Mouse (Mus musculus): ENCODE data around the gene Ttc27. TPM values are rescaled to one million over a fixed set of nuclear protein-coding genes. Genes with fewer than 3 reads are reported as not detected.
A peak's percentile ranks its signal among the peaks of the same experiment; 100 is the strongest.
"Not testable (repeated sequence)": the region's sequence is repeated elsewhere in the genome, so short reads cannot be mapped to it uniquely, and the experiment has no call there.

Gene Ttc27
- polyA plus RNA-seq (2015; fragmentation: Nextera tagmentation; extraction: Ambion mirVana) = 27.3 and 28.6 TPM in 2 replicates

DNA sequence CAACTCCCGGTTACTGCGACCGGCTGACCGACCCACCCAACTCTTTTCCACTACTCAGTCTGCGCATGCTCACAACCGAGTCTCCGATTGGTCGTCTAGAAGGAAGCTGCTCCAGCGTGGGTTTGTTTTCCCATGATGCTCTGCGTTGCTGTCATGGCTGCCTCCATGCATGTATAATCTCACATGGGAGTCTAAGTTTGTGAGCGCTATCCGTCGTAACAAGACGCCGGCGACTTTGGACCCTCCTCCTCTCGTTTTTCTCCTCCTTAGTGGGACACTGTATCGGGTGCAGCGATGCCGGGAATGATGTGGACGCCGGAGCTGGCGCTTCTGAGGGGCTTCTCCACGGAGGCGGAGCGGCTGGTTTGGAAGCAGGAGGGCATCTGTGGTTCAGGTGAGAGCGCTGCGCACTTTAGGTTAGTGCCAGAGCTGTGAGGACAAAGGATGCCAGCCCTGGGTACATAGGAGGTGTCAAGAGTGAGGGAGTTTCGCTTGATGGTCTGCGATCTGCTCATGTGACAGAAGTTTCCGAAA lies at the start of gene Ttc27:
Gene Ttc27 (plus strand): TSS at position 115 of the 534 bp plus-strand sequence.
- Histone ChIP-seq H3K27me3 (no peaks in the 10 kb centered on the region), H3K4me3 (replicated peaks) (peak within 1 kb of the TSS; percentile 97), H3K4me1 (peaks cover 12% of the 10 kb centered on the region), H3K36me3 (peaks cover 15% of the 10 kb centered on the region), H3K27ac (peak within 1 kb of the TSS; percentile 68), H3K9me3 (replicated peaks) (no peaks in the 10 kb centered on the region), H3K9ac (peak within 1 kb of the TSS; percentile 75), H3K4me2 (peak within 1 kb of the TSS; percentile 78)
- WGBS = under 1% methylated on average over 31 of the region's 31 CpGs
- ATAC-seq (replicated peaks; ENCODE audit: low FRiP score) = peak; percentile 91

DNA sequence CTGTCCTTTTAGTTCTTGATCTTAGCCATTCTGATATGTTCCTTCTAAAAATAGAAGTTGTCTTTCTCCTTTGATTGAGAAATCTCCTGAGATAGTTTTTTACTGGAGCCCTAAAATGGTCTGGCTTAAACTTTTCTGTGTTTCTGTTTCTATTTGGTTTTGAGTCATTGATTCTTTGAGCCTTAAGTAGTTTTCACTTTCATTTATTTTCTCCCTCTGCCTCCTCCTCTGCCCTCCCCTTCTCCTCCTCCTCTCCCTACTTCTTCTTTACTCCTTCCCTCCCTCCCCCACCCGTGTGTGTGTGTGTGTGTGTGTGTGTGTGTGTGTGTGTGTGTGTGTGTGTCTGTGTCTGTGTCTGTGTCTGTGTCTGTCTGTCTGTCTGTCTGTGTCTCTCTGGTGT lies 49.5 kb upstream of the Ttc27 start:
- H3K4me3 ChIP-seq (replicated peaks) = no peak overlapping the region
- peaks cover 77% of the 10 kb centered on the region for H3K36me3 ChIP-seq
- no peaks in the 10 kb centered on the region for H3K27me3 ChIP-seq
- H3K4me2 ChIP-seq = no peak overlapping the region
- no peaks in the 10 kb centered on the region for H3K9me3 ChIP-seq (replicated peaks)
- H3K4me1 ChIP-seq = no peaks in the 10 kb centered on the region
- no peak for ATAC-seq (replicated peaks; ENCODE audit: low FRiP score)
- H3K27ac ChIP-seq = no peak overlapping the region
- H3K9ac ChIP-seq = no peak overlapping the region
- WGBS = 100% methylated on average over 1 of the region's 1 CpGs

DNA sequence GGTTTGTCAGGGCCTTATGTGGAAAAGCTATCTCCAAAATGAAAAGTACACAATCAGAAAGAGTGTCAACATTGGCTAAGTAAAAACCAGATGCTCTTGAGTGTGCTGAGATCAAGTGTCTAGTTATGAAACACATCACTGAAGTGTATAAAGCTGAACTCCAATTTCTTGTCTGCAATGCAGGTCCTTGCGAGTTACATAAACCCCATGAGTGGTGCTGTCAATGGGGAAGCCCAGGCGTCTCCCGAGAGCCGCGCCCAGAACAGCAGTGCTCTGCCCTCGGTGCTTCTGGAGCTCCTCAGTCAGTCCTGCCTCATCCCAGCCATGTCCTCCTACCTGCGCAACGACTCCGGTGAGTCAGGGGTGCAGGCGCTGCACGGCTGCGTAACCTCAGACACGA lies 47.5 kb upstream of the Ttc27 start:
- Histone ChIP-seq H3K9ac (no peak overlapping the region), H3K9me3 (replicated peaks) (no peaks in the 10 kb centered on the region), H3K36me3 (peaks cover 69% of the 10 kb centered on the region), H3K27me3 (no peaks in the 10 kb centered on the region), H3K4me1 (no peaks in the 10 kb centered on the region), H3K4me2 (no peak overlapping the region), H3K4me3 (replicated peaks) (no peak overlapping the region), H3K27ac (no peak overlapping the region)
- 95% methylated on average over 13 of the region's 13 CpGs for WGBS
- no peak for ATAC-seq (replicated peaks; ENCODE audit: low FRiP score)

DNA sequence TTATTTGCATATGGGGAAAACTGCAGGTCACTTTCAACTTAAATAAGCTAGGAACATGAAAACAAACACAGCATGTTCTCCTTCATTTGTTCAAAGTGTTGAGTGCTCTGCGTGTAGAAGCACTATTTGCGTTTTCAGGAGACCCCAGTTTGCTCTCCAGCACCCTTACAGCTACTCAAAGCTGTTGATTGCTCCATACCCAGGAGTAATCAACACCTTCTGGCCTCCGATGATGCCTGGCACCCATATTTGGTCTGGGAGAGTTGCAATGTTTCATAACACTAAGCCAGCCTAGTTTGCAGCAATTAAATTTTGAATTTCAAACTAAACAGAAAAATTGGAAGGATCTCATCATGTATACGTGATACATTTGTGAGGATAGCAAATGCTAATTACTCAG lies 45.1 kb upstream of the Ttc27 start:
- 81% methylated on average over 4 of the region's 4 CpGs for WGBS

DNA sequence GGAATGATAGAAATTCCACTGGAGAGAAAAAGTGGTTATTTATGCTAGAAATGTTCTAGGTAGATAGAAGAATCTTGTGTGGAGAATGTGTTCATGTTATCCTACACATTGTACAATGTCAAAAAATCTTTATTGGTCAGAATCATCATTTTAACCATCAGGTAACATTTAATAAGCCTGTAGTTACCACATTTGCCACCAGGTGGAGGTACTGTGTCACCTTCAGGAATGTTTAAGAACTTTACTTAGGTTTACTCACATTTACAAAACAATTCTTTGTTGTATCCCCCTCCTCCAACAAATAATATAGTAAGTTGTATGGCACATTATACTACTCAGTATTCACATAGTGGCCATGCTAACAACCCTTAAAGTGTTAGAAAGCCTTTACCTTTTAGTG lies 44.3 kb upstream of the Ttc27 start:
- Histone ChIP-seq H3K4me3 (replicated peaks) (no peak overlapping the region), H3K27ac (no peak overlapping the region), H3K36me3 (peaks cover 78% of the 10 kb centered on the region), H3K27me3 (no peaks in the 10 kb centered on the region), H3K4me1 (no peaks in the 10 kb centered on the region), H3K9ac (no peak overlapping the region), H3K4me2 (no peak overlapping the region), H3K9me3 (replicated peaks) (no peaks in the 10 kb centered on the region)
- no peak for ATAC-seq (replicated peaks; ENCODE audit: low FRiP score)

More for the DNA sequence above, 45.1 kb upstream of the Ttc27 start:
- ATAC-seq (replicated peaks; ENCODE audit: low FRiP score) = no peak
- Histone ChIP-seq H3K4me3 (replicated peaks) (no peak overlapping the region), H3K27me3 (no peaks in the 10 kb centered on the region), H3K27ac (no peak overlapping the region), H3K36me3 (peaks cover 73% of the 10 kb centered on the region), H3K9me3 (replicated peaks) (no peaks in the 10 kb centered on the region), H3K4me1 (no peaks in the 10 kb centered on the region), H3K9ac (no peak overlapping the region), H3K4me2 (no peak overlapping the region)

DNA sequence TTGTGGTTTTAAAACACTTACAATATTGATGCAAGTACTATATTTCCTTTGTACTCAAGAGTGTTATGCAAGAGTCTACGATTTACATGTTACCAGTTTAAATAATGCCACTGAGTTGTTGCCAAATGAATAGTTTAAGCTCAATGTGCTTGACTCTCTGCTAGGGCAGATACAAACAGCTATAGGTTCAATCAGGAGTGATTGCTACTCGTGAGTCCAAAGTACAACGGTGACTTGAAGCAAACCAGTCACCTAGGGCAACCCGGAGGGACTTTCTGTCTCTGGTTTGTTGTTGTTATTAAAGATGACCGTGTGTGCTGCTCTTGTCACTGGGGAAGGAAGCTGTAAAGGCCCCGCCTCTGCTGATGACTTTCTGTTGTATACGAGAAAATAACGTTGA lies 39.5 kb upstream of the Ttc27 start:
- Histone ChIP-seq H3K27ac (no peak overlapping the region), H3K9me3 (replicated peaks) (no peaks in the 10 kb centered on the region), H3K4me2 (no peak overlapping the region), H3K9ac (no peak overlapping the region), H3K4me1 (no peaks in the 10 kb centered on the region), H3K36me3 (peaks cover 74% of the 10 kb centered on the region), H3K4me3 (replicated peaks) (no peak overlapping the region), H3K27me3 (no peaks in the 10 kb centered on the region)
- ATAC-seq (replicated peaks; ENCODE audit: low FRiP score) = no peak
- 92% methylated on average over 8 of the region's 8 CpGs for WGBS

DNA sequence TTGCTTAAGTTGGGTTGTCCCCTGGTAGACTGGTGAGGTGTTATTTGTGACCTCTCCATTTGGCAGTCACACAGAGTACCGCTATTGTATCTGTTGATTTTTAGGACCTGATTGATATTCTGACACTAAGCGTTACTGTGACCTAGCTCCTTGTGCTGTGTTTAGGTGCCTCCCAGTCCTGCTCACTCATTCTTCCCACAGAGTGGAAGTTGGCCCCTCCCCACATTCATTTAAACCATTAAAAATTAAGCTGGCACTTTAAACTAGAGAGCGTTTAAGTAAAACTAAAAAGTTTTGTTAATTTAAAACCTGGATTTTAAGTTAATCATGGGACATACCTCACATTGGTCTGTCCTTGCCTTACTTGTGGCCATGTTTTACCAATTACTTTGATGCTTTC lies 32.6 kb upstream of the Ttc27 start:
- Histone ChIP-seq H3K4me2 (no peak overlapping the region), H3K36me3 (peaks cover 52% of the 10 kb centered on the region), H3K4me3 (replicated peaks) (no peak overlapping the region), H3K9me3 (replicated peaks) (no peaks in the 10 kb centered on the region), H3K27me3 (no peaks in the 10 kb centered on the region), H3K4me1 (no peaks in the 10 kb centered on the region), H3K27ac (no peak overlapping the region), H3K9ac (no peak overlapping the region)
- whole genome bisulfite sequencing = 69% methylated on average over 3 of the region's 3 CpGs
- peak; percentile 76 for ATAC-seq (replicated peaks; ENCODE audit: low FRiP score)

DNA sequence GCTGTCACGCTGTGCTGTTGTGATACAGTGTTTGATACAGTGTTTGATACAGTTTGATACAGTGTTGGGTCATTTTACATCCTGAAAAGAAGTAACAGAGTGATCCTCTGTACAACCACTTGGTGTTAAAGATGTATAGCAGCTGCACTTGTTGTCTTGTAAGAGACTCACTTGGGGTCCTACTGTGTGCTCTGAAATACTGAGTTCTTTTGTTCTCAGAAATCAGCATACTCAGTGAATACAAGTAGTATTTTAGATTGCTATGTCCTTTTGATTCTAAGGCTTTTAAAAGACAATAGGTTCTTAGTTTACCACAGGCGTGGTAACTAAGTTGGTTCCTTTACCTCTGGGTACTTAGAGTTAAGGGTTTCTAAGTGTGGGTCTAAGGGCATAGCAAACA lies 29.0 kb upstream of the Ttc27 start:
- Histone ChIP-seq H3K36me3 (peaks cover 58% of the 10 kb centered on the region), H3K27ac (no peak overlapping the region), H3K4me3 (replicated peaks) (no peak overlapping the region), H3K4me1 (no peaks in the 10 kb centered on the region), H3K27me3 (no peaks in the 10 kb centered on the region), H3K9me3 (replicated peaks) (no peaks in the 10 kb centered on the region), H3K9ac (no peak overlapping the region), H3K4me2 (no peak overlapping the region)
- WGBS = 93% methylated on average over 2 of the region's 2 CpGs
- no peak for ATAC-seq (replicated peaks; ENCODE audit: low FRiP score)

DNA sequence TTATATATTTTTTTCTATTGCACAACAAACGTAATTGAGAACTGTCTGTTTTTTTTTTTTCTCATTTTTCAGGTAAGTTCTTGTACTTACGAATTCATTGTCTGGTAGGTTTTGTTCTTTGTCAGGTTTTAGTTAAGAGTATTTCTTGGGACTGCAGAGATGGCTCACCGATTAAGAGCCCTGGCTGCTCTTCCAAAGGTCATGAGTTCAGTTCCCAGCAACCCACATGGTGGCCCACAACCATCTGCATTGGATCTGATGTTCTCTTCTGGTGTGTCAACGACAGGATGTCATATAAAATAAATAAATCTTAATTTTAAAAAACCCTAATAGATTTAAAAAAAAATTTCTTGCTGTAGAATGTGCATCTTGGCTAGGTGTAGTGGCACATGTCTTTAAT lies 28.1 kb upstream of the Ttc27 start:
- no peak for ATAC-seq (replicated peaks; ENCODE audit: low FRiP score)
- Histone ChIP-seq H3K27ac (no peak overlapping the region), H3K4me1 (no peaks in the 10 kb centered on the region), H3K9ac (no peak overlapping the region), H3K9me3 (replicated peaks) (no peaks in the 10 kb centered on the region), H3K4me2 (no peak overlapping the region), H3K27me3 (no peaks in the 10 kb centered on the region), H3K36me3 (peaks cover 62% of the 10 kb centered on the region), H3K4me3 (replicated peaks) (no peak overlapping the region)
- WGBS = 84% methylated on average over 4 of the region's 4 CpGs

DNA sequence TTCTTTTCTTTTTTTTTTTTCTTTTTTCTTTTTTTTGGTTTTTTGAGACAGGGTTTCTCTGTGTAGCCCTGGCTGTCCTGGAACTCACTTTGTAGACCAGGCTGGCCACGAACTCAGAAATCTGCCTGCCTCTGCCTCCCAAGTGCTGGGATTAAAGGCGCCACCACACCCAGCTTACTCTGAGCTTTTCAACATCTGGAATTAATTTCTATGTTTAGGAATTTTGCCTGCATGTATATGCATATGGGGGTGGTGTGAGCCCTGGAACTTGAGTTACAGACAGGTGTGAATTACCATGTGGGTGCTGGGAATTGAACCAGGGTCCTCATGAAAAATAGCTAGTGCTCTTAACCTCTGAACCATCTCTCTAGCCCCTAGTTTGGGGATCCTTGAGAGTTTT lies 15.9 kb upstream of the Ttc27 start:
- H3K27ac ChIP-seq; H3K9ac ChIP-seq; H3K4me1 ChIP-seq; H3K9me3 ChIP-seq (replicated peaks); H3K27me3 ChIP-seq; ATAC-seq (replicated peaks; ENCODE audit: low FRiP score); H3K4me3 ChIP-seq (replicated peaks); H3K4me2 ChIP-seq: not testable (repeated sequence)
- peaks cover 74% of the 10 kb centered on the region for H3K36me3 ChIP-seq
- 97% methylated on average over 2 of the region's 2 CpGs for WGBS

DNA sequence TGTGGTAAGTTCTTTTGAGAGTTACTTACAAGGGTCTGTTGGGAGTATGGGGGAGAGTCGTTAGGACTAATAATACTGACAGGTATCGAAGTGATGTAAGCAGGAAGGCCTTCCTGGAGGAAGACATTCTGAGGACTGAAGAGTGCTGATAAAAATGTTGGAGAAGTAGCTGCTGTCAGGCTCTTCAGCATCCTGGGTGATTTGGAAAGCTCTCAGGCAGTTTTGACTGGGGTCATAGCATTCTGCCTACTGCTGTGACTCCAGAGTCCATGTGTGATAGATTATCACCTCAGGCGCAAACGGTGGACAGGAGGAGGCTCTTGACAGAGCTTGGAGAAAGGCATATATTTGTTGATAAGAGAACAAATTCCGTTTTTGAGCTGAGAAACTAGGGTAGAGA lies 12.1 kb upstream of the Ttc27 start:
- H3K36me3 ChIP-seq = peaks cover 36% of the 10 kb centered on the region
- no peaks in the 10 kb centered on the region for H3K27me3 ChIP-seq
- H3K4me1 ChIP-seq = no peaks in the 10 kb centered on the region
- no peak for ATAC-seq (replicated peaks; ENCODE audit: low FRiP score)
- no peak overlapping the region for H3K4me3 ChIP-seq (replicated peaks)
- 83% methylated on average over 5 of the region's 5 CpGs for WGBS
- H3K4me2 ChIP-seq = no peak overlapping the region
- H3K27ac ChIP-seq = no peak overlapping the region
- H3K9ac ChIP-seq = no peak overlapping the region
- no peaks in the 10 kb centered on the region for H3K9me3 ChIP-seq (replicated peaks)

DNA sequence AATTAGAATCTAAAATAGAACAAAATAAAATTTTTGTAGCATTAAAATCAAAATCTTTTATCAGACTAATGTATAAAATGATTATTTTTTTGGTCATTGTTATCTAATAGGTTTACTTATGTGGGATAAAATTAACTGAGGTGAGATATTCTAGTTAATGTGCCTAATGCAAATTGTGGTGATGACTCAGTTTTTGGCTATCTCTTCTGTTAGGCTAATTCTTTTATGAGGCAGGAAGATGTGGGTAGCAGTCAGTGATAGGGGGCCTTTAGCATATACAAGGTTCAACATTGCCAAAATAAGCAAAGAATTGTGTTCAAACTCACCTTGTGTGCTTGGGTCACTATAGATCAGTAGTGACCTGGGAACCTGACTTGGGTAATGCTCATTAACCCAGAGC lies 10.9 kb upstream of the Ttc27 start:
- no peak overlapping the region for H3K9ac ChIP-seq
- H3K4me2 ChIP-seq = no peak overlapping the region
- ATAC-seq (replicated peaks; ENCODE audit: low FRiP score) = no peak
- H3K36me3 ChIP-seq = peaks cover 25% of the 10 kb centered on the region
- no peaks in the 10 kb centered on the region for H3K4me1 ChIP-seq
- H3K27ac ChIP-seq = no peak overlapping the region
- H3K9me3 ChIP-seq (replicated peaks) = no peaks in the 10 kb centered on the region
- H3K27me3 ChIP-seq = no peaks in the 10 kb centered on the region
- H3K4me3 ChIP-seq (replicated peaks) = no peak overlapping the region

DNA sequence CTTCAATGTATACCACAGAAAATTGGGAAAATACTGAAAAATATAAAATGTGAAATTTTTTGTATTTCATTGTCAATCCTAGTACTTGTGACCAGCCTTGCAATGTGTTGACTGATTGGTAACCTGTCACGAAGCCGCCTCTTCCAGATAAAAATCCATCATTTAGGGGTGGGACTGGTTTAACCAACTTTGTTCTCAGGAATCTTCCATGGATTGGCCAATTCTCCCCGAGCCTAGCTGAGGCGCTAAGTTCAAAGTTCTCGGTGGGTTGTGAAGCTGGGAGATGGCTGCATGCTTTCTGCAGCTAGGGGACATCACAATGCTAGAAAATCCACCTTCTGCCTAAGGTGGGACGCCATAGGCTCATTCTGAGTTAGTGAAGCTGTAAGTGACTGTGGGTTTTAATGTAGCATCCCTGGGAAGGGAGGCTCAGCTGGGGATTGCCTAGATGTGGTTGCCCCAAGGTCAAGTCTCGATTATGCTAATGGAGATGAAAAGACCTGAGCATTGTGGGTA lies 9.8 kb upstream of the Ttc27 start:
- Histone ChIP-seq H3K27ac (no peak overlapping the region), H3K9ac (no peak overlapping the region), H3K4me1 (no peaks in the 10 kb centered on the region), H3K4me2 (no peak overlapping the region), H3K4me3 (replicated peaks) (no peak overlapping the region), H3K9me3 (replicated peaks) (no peaks in the 10 kb centered on the region), H3K36me3 (peaks cover 18% of the 10 kb centered on the region), H3K27me3 (no peaks in the 10 kb centered on the region)
- 87% methylated on average over 7 of the region's 7 CpGs for WGBS
- no peak for ATAC-seq (replicated peaks; ENCODE audit: low FRiP score)

Measured in kidney, embryonic 15.5 days (tissue).